Mouse (Mus musculus) testis, adult 2 months (tissue): Measurements from ENCODE around the gene Gcdh.

Source experiments
- CTCF ChIP-seq: fragments of 200-500 bp; IDR thresholded peaks from 2 replicates; pipeline ENCODE4 v1.5.1; 2012; ENCODE audit warnings: low read depth, mild to moderate bottlenecking, inconsistent platforms, low read length, moderate library complexity; ENCODE audit not compliant: control insufficient read depth, insufficient read depth, insufficient replicate concordance
- POLR2A ChIP-seq: fragments of 200-500 bp; IDR thresholded peaks from 2 replicates; pipeline ENCODE4 v1.6.1; 2012; ENCODE audit warnings: low read depth, mild to moderate bottlenecking, inconsistent platforms, low read length, moderate library complexity; ENCODE audit not compliant: control insufficient read depth

DNA sequence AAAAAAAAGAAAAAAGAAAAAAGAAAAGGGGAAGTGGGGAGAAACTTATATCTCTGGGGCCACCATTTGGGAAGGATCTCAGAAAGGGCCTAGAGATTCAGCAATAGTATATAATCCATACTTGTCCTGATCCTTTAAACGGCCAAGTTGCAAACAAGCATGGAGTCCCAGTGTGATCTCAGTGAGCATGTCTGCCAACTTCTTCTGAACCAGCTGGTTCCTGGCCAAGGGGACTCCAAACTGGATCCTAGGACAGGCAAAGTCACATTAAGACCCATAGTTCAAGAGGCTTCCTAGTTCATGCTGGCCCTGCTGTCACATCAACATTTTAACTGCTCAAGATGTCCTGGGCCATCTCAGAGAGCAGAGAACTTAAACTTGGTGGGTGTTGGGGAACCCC is 4.6 kb downstream of the Gcdh start:
- TF ChIP-seq CTCF: no peak
- no peak for TF ChIP-seq POLR2A
